Mouse (Mus musculus) spleen, adult 2 months (tissue): ENCODE results near the gene Gpn2. TPM values are rescaled to one million over a fixed set of nuclear protein-coding genes. Genes with fewer than 3 reads are reported as not detected.
A peak's percentile ranks its signal among the peaks of the same experiment; 100 is the strongest.

ENCODE experiments used
- DNase-seq, 2 experiments: peaks; one replicate each; pipeline versions ENCODE4 v3.0.0 to v3.0.0-alpha.2; 2012 to 2021; ENCODE audit warnings: low spot score in 2 of 2, low read depth in 1 of 2
- H3K27ac ChIP-seq: fragments of 200-500 bp; 2 replicates; pipeline ENCODE4 v1.5.1; 2012; ENCODE audit warnings: low read length, inconsistent platforms; ENCODE audit not compliant: insufficient read depth
- H3K27me3 ChIP-seq: fragments of 200-500 bp; 2 replicates; pipeline ENCODE4 v1.6.1; 2012; ENCODE audit warnings: mild to moderate bottlenecking, moderate library complexity, low read length, inconsistent platforms; ENCODE audit not compliant: control insufficient read depth, insufficient read depth
- H3K36me3 ChIP-seq: fragments of 200-500 bp; 2 replicates; pipeline ENCODE4 v1.6.1; 2012; ENCODE audit warnings: mild to moderate bottlenecking, low read length, inconsistent platforms; ENCODE audit not compliant: control insufficient read depth, insufficient read depth
- H3K4me1 ChIP-seq: fragments of 200-500 bp; 2 replicates; pipeline ENCODE4 v1.6.1; 2011; ENCODE audit warnings: inconsistent platforms; ENCODE audit not compliant: control insufficient read depth, insufficient read depth, insufficient read length
- H3K4me3 ChIP-seq: fragments of 200-500 bp; 2 replicates; pipeline ENCODE4 v1.5.1; 2011; ENCODE audit warnings: mild to moderate bottlenecking, inconsistent platforms; ENCODE audit not compliant: insufficient read depth, insufficient read length; ENCODE audit errors: extremely low read depth
- CTCF ChIP-seq: fragments of 200-500 bp; IDR thresholded peaks from 2 replicates; pipeline ENCODE4 v1.5.1; 2011; ENCODE audit warnings: mild to moderate bottlenecking, inconsistent platforms; ENCODE audit not compliant: insufficient read depth, insufficient read length, insufficient replicate concordance; ENCODE audit errors: extremely low read depth
- POLR2A ChIP-seq: fragments of 200-500 bp; IDR thresholded peaks from 2 replicates; pipeline ENCODE4 v1.6.1; 2011; ENCODE audit warnings: low read depth, low read length, inconsistent platforms
- WGBS: fragments of 180-500 bp; shearing (Covaris S2); methylation state at CpG from one replicate; pipeline ENCODE4 v1.1.7; 2018; 5-methylcytosine and 5-hydroxymethylcytosine counted together
- polyA plus RNA-seq: library from polyadenylated mRNA; depleted of rRNA; stranded (reverse); fragments of >200 nt; gene quantifications from 2 replicates; pipeline ENCODE4 v1.2.3, GENCODE M21; 2012

The Gpn2 gene
- polyA plus RNA-seq, 1 experiment, result 36.1 TPM

- H3K4me1 ChIP-seq, result peaks cover 18% of the 10 kb centered on the region; the same call in 1 of the 2 replicates
- H3K36me3 ChIP-seq, result peaks cover 38% of the 10 kb centered on the region
- no peaks in the 10 kb centered on the region for H3K27me3 ChIP-seq
- H3K27ac ChIP-seq, result no peak overlapping the region
- no peak for DNase-seq
- H3K4me3 ChIP-seq, result no peak overlapping the region
- TF ChIP-seq POLR2A (no peak), CTCF (no peak)
- WGBS, result 94% methylated on average over 8 of the region's 8 CpGs
Observed at GRCm38 (mm10) chr4:133613026-133613425, 28.9 kb downstream of the Gpn2 start.

GRCm38 (mm10) chr4:133613867-133614266 is 29.7 kb downstream of the Gpn2 start:
- DNase-seq, result no peak
- Histone ChIP-seq H3K4me3 (no peak overlapping the region), H3K27me3 (no peaks in the 10 kb centered on the region), H3K27ac (no peak overlapping the region), H3K4me1 (peaks cover 18% of the 10 kb centered on the region; the same call in 1 of the 2 replicates), H3K36me3 (peaks cover 33% of the 10 kb centered on the region)
- 86% methylated on average over 4 of the region's 4 CpGs for WGBS
- TF ChIP-seq CTCF, result no peak
- TF ChIP-seq POLR2A, result no peak

- TF ChIP-seq POLR2A (no peak), CTCF (no peak)
- Histone ChIP-seq H3K4me1 (peaks cover 18% of the 10 kb centered on the region; the same call in 1 of the 2 replicates), H3K36me3 (peaks cover 33% of the 10 kb centered on the region), H3K27ac (no peak overlapping the region), H3K27me3 (no peaks in the 10 kb centered on the region), H3K4me3 (no peak overlapping the region)
- peak in 1 of 2 experiments; percentile 55 for DNase-seq
- WGBS, result 70% methylated on average over 8 of the region's 8 CpGs
Observed at GRCm38 (mm10) chr4:133614274-133614761, 30.2 kb downstream of the Gpn2 start.

DNA sequence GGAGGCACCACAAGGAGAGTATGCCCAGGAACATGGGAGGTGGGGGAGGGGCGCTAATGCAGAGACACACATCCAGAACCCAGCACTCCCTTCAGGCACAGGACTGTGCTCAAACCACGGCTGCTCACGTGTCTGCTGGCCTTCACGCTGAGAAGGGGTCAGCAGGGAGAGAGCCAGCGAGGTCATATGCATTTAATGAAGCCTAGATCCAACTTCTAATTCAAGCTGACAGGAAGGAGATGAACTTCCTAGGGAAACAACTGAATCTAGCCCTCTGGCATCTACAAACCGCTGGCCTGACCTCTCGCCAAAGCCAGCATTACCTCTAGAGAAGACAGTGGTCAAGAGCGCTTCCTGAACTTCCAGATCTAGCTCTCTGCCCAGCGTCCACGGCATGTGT is 31.3 kb downstream of the Gpn2 start:
- peaks cover 22% of the 10 kb centered on the region; the same call in 1 of the 2 replicates for H3K4me1 ChIP-seq
- H3K36me3 ChIP-seq, result peaks cover 33% of the 10 kb centered on the region
- 84% methylated on average over 10 of the region's 10 CpGs for WGBS
- no peak for TF ChIP-seq CTCF
- no peak for TF ChIP-seq POLR2A
- DNase-seq, result no peak
- H3K27ac ChIP-seq, result no peak overlapping the region
- no peaks in the 10 kb centered on the region for H3K27me3 ChIP-seq
- no peak overlapping the region for H3K4me3 ChIP-seq

- no peak for TF ChIP-seq POLR2A
- TF ChIP-seq CTCF, result no peak
- Histone ChIP-seq H3K4me1 (peaks cover 30% of the 10 kb centered on the region; the same call in 1 of the 2 replicates), H3K4me3 (no peak overlapping the region), H3K27me3 (no peaks in the 10 kb centered on the region), H3K36me3 (peaks cover 22% of the 10 kb centered on the region), H3K27ac (no peak overlapping the region)
- 64% methylated on average over 11 of the region's 11 CpGs for WGBS
- DNase-seq, result no peak
Observed at GRCm38 (mm10) chr4:133617936-133618335, 33.8 kb downstream of the Gpn2 start.

DNA sequence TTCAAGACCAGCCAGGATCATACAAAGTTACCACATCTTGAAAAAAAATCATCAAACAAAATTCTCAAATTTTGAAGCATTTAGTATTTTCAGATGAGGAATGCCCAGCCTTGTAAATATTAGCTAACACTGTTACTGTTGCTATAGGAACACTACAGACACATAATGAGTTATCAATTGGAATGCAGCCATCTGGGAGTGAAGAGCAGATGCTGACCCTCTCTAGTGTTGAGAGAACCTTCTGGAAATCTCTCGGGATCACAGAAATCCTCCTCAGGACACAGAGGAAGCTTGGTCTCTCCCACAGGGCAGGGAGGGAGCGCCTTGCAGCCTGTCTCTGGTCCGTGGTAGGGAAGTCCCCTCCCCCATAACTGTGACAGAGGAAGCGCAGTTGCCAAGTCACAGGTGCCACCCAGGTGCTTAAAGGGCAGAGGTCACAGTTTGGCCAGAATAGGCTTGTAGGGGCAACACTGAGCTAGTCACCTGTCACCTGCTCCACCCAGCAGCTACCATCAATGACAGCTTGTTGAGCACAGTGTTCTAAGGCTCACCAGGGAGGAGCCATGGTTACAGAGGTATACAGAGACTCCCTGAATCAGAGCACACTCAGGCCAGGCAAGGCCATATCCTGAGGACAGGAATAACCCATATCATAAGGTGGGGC is 35.4 kb downstream of the Gpn2 start:
- Histone ChIP-seq H3K4me3 (no peak overlapping the region), H3K27ac (peak overlapping the region; percentile 90), H3K27me3 (no peaks in the 10 kb centered on the region), H3K4me1 (peaks cover 39% of the 10 kb centered on the region; the same call in 1 of the 2 replicates), H3K36me3 (peaks cover 13% of the 10 kb centered on the region)
- peak in 1 of 2 experiments; percentile 52 for DNase-seq
- WGBS, result 30% methylated on average over 4 of the region's 4 CpGs
- no peak for TF ChIP-seq POLR2A
- TF ChIP-seq CTCF, result no peak

DNA sequence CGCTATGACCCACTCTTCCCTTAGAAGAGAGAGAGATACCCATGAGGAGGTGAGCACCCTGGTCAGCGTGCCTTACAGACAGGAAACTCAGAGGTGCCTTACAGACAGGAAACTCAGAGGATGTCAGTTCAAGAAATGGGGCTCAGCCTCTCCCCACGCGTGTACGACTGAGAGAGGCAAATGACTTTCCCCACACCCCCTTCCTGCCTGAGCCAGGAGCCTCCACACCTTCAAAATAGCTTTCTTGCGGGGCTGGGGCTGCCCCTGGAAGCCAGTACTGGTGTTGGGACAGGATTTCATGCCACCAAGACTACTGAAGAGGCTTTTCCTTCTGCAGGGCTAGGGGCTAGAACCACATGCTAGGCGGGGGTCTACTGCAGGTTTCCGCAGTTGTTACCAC is 36.5 kb downstream of the Gpn2 start:
- Histone ChIP-seq H3K27ac (peak overlapping the region; percentile 90), H3K4me3 (no peak overlapping the region), H3K4me1 (peaks cover 42% of the 10 kb centered on the region), H3K36me3 (peaks cover 17% of the 10 kb centered on the region), H3K27me3 (no peaks in the 10 kb centered on the region)
- DNase-seq, result peak in 1 of 2 experiments; percentile 54
- TF ChIP-seq CTCF (no peak), POLR2A (no peak)
- WGBS, result 25% methylated on average over 8 of the region's 8 CpGs
